Mouse (Mus musculus): ENCODE data around the gene Vti1b.
A peak's percentile ranks its signal among the peaks of the same experiment; 100 is the strongest.

Gene Vti1b

DNA sequence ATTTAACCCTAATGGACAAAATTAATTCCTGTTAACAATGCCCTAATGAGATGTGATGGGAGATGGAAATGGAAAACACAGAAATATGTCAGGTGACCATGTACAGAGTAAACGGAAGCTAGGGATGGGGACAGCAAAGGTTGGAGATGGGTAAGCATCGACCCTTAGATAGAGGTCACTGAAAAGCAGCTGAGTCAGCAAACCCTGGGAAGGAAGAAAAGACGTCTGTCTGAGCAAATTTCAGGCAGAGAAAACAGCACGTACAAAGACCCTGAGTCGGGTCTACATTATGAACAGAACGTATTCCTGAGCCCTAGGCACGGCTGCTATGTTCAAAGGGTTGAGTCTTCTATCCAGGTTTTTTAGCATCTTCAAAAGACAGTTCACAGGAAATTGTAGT is 35.5 kb downstream of the Vti1b start:
- DNase-seq (ENCODE audit: low spot score), result no peak

DNA sequence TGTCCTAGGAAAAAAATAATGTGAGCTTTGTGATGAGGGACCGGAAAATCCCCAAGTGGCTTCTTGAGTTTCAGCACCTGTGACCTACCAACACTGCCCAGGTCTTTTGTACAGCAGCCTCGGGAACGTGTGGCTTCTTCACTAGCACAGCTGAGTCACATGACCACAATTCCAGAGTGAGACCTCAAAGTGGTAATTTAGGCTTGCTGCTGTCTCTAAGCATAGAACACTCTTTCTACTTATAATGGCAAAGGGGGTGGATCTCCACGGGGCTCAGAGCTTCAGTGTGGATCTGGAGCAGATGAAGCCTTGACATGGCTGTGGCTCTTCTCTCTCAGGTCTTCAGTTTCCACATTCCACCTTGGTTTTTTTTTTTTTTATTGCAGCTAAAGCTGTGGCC is 37.4 kb downstream of the Vti1b start:
- DNase-seq (ENCODE audit: low spot score), result no peak

DNA sequence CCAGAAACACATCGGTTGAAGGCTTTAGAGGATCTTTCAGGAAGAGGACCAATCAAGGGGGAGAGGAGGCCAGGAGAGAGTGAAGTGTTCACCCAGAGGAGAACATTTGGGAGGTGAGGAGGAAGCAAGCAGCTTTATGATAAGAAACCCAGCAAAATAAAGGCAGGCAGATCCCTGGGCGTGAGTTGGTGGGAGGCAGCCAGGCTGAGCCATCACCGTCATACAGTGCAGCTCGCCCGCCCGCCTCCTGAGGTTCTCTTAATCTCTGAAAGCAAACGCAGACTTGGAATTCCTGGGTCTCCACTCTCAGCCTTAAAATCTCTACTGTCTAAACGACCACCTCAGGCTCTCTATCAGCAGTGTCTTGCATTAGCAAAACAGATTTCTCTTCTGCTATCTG is 37.8 kb downstream of the Vti1b start:
- no peak for DNase-seq (ENCODE audit: low spot score)

DNA sequence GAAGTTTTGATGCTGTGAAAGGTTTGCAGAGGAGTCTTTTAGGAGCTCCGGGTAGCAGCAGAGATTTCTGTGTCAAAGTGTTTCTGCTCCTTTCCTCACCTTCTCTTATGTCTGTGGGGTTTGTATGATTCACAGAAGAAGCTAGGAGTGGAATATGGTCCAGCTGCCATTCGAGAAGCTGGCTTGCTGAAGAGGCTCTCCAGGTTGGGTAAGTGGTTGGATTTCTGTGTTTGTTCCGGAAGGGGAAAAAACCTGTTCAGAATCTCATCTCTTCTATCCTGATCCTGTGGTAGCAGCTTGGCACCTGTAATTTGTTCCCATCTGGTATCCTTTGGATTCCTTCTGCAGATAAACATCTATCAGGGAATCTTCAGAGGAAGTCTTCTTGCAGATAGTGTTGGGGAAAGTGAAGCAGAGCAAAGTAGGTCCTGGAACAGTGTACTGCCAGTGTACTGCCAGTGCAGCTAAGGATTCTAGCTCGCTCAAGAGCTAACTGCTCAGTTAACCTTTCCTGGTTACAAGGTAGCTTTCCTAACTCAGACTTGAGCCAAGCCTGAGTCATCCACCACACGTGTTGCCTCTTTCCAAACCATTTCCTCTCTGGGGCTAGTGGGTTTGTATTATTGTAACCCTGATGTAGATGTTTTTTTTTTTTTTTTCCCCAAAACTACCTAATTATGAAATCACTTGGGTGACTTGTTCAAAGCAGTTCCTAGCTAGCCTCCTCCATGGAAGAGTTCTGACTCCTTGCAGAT is 40.6 kb downstream of the Vti1b start:
- no peak for DNase-seq (ENCODE audit: low spot score)

DNA sequence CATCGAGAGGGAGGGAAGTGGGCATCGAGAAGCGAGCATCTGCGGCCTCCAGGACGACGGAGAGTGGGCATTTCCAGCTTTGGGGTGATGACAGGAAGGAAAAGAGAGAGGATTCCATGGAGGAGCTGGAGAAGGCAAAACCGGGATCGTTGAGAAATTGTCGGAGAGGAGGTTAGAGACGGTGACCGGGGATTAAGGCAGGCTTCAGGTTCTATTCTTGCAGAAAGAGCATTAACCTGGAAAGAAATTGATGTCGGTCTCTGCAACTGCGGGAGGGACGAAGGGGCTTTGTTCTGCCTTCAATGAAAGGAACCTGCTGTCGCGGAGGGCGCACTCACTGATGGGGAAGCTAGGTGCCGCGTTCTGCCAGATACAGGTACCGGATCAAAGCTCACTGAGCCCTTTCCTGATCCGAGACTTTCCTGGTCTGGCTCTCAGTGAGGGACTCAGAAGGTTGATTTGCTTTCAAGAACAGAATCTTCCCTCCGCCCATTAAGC is 41.2 kb downstream of the Vti1b start:
- DNase-seq (ENCODE audit: low spot score), result no peak

DNA sequence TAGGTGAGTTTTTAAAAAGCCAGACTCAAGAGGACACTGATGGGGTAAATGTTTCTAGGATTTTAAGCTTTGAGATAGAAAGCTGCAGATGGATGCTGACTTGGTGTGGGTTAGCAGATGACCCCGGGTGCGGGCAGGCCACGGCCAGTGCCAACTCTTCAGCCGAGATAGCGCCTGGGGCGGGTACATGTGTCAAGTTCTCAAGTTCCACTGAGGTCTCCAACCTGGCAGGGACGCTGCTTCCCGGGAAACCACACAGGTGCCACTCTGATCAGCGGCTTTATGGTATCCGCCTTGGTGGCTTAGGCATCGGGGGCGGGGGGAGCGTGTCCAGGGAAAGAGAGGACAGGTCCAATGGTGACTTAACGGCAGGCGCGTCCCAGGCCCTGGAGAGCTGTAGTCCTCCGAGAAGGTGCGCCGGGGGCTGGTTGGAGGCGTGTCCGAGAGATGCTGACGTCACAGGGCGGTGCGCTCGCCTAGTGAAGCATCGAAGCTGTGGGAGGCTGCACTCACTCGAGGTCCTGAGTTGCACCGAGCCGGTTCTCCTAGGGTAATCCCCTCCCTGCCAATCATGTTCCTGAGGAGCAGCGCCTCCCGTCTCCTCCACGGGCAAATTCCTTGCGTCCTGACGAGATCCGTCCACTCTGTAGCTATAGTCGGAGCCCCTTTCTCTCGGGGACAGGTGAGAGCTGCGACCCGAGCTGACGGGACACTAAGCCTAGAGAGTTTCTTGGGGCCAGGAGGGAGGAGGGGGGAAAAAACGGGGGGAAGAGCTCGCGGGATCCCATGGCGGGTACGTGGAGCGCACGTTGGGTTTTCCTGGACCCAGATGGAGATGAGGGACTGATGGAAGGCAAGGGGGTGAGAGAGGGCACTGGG is 41.9 kb downstream of the Vti1b start, which contains the start of gene Arg2:
Arg2 (plus strand) TSS at position 479 of the 879 bp plus-strand sequence.
- peak; percentile 77 for DNase-seq (ENCODE audit: low spot score)

DNA sequence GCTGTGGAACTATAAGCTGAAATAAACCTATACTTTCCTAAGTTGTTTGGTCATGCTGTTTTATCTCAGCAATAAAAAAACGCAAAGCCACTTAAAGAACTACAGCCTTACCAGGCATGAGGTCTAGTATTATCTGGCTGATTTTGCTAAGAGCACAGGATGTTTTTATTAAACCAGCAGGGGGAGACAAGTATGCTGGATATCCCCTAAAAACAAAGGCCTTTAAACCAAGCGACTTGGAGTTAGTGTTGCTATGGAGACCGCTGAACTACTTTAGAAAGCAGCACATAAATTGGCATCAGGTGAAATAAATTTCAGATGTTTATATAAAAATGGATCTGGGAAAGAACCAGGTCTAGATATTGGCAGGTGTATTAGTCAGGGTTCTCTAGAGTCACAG is 49.6 kb downstream of the Vti1b start:
- DNase-seq (ENCODE audit: low spot score), result no peak

DNA sequence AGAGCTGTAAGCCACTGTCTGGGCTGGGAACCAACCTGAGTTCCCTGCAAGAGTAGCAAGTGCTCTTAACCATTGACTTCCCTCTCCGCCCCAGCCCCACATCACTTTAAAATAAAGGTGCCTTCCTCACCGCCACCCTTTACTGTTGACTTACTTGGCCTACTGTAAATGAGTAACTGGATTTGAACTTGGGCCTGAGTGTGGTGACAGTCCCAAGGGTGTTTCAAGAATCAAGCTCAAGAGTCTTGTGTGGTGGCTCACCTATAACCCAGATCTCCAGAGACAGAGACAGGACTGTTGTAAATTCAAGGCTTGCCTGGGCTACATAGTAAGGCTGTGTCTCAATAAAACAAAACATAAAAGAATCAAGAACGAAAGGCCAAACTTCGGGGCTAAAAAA is 53.5 kb downstream of the Vti1b start:
- no peak for DNase-seq (ENCODE audit: low spot score)

All from T-cell, adult 2 months (primary cell).